Comparison of ENCODE assay signal across 12 mouse cellular contexts in the genomic region with DNA sequence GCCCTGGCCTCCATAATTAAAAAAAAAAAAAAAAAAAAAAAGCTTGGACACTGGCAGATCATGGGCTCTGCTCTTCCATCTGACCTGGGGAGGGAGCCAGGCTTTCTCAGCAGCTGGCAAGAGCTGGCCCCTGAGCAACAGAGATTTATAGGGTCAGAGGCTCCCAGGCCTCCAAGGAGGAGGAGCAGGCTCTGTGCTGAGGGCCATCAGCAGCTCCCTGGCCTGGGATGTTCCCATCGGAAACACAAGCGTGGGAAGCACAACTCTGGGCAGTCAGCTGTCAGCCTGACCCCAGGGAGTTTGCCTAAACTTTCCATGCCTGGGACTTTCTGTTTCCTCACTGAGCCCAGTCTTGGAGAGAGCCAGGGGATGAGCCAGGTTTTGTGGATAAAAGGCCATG. TPM values are rescaled to one million over a fixed set of nuclear protein-coding genes. Genes with fewer than 3 reads are reported as not detected.
DNase-seq lines count a peak whose midpoint lies in the region; ATAC-seq lines count a peak whose summit lies in the region.
"Had no signal": no experiment of that assay in that cellular context is flagged by ENCODE, and none has a peak within 500 bp of the region (broad histone marks: within the 10 kb centered on the region; RNA-seq: fewer than 3 reads in every experiment).

No protein-coding gene starts in this region.

- DNase-seq in adrenal gland, adult (ENCODE audit: inconsistent age in 2 of 2, low spot score in 1 of 2) = peak; percentile 51 to 80
- DNase-seq in adrenal gland, postnatal 4 days (ENCODE audit: low spot score in 2 of 2) = no peak
- peak; percentile 73 for DNase-seq in adrenal gland, postnatal 14 days
- peak; percentile 38 for DNase-seq in heart, postnatal 25 days (ENCODE audit: low spot score)
- DNase-seq in retina, postnatal 1 day = no peak
- DNase-seq in left cerebral cortex, postnatal 4 days = no peak

- H3K4me2 ChIP-seq in lung, embryonic 16.5 days (ENCODE audit: low read depth, low read length) = no peak overlapping the region
- H3K4me2 ChIP-seq in midbrain, embryonic 16.5 days (ENCODE audit: low read length) = no peak overlapping the region
- H3K4me2 ChIP-seq: hindbrain, embryonic 15.5 days; neural tube, embryonic 15.5 days had no signal

- no peak overlapping the region for H3K9ac ChIP-seq in lung, embryonic 16.5 days (ENCODE audit: low read length)
- H3K9ac ChIP-seq in midbrain, embryonic 16.5 days (ENCODE audit: low read depth, low read length) = no peak overlapping the region
- H3K9ac ChIP-seq: hindbrain, embryonic 15.5 days; neural tube, embryonic 15.5 days had no signal

- intact Hi-C loops in heart, postnatal 25 days (cut with DNase I) = no loop called here
- intact Hi-C loops in left cerebral cortex, postnatal 4 days (cut with DNase I) = no loop called here

- 33% methylated on average over 2 of the region's 2 CpGs for WGBS in lung, embryonic 16.5 days
- WGBS in midbrain, embryonic 16.5 days = 75% methylated on average over 2 of the region's 2 CpGs

- H3K36me3 ChIP-seq in lung, embryonic 16.5 days (ENCODE audit: control insufficient read depth, insufficient read depth, low read length) = no peaks in the 10 kb centered on the region
- no peaks in the 10 kb centered on the region for H3K36me3 ChIP-seq in midbrain, embryonic 16.5 days (ENCODE audit: control insufficient read depth, insufficient read depth, low read length)
- H3K36me3 ChIP-seq: hindbrain, embryonic 15.5 days; neural tube, embryonic 15.5 days had no signal

- no peaks in the 10 kb centered on the region for H3K9me3 ChIP-seq in lung, embryonic 16.5 days (ENCODE audit: control insufficient read depth, low read length)
- H3K9me3 ChIP-seq in midbrain, embryonic 16.5 days (replicated peaks; ENCODE audit: control insufficient read depth, low read length, poor library complexity, severe bottlenecking) = no peaks in the 10 kb centered on the region
- H3K9me3 ChIP-seq: hindbrain, embryonic 15.5 days; neural tube, embryonic 15.5 days had no signal

- ATAC-seq in lung, embryonic 16.5 days (ENCODE audit: low read depth) = peak; percentile 53; the same call in 1 of the 2 replicates
- ATAC-seq in midbrain, embryonic 16.5 days = no peak

- H3K27me3 ChIP-seq in lung, embryonic 16.5 days (ENCODE audit: control insufficient read depth, insufficient read depth, low read depth, low read length) = no peaks in the 10 kb centered on the region
- no peaks in the 10 kb centered on the region for H3K27me3 ChIP-seq in midbrain, embryonic 16.5 days (ENCODE audit: control insufficient read depth, insufficient read depth, low read depth, low read length)
- H3K27me3 ChIP-seq: hindbrain, embryonic 15.5 days; neural tube, embryonic 15.5 days had no signal

- H3K4me1 ChIP-seq in lung, embryonic 16.5 days (replicated peaks; ENCODE audit: control insufficient read depth, insufficient read depth, low read length) = peaks cover 5% of the 10 kb centered on the region
- no peaks in the 10 kb centered on the region for H3K4me1 ChIP-seq in midbrain, embryonic 16.5 days (ENCODE audit: control insufficient read depth, insufficient read depth, low read length)
- H3K4me1 ChIP-seq: hindbrain, embryonic 15.5 days; neural tube, embryonic 15.5 days had no signal

- no peak overlapping the region for H3K27ac ChIP-seq in lung, embryonic 16.5 days (ENCODE audit: low read length)
- no peak overlapping the region for H3K27ac ChIP-seq in midbrain, embryonic 16.5 days (ENCODE audit: low read length)
- H3K27ac ChIP-seq: hindbrain, embryonic 15.5 days; neural tube, embryonic 15.5 days had no signal

- no peak overlapping the region for H3K4me3 ChIP-seq in lung, embryonic 16.5 days (ENCODE audit: low read length)
- H3K4me3 ChIP-seq in midbrain, embryonic 16.5 days (ENCODE audit: low read depth, low read length) = no peak overlapping the region
- H3K4me3 ChIP-seq: hindbrain, embryonic 15.5 days; neural tube, embryonic 15.5 days had no signal

RNA-seq across cellular contexts. Expression of gene Myh11, which starts 32.3 kb away (rescaled TPM):
- 1 to 10 TPM; 8.3 TPM for total RNA-seq in adrenal gland, postnatal 4 days (2021)
- 7.6 and 21.4 TPM in 2 replicates for total RNA-seq in adrenal gland, postnatal 14 days (2021)
- 10 to 100 TPM; 19.5 to 30.0 TPM for total RNA-seq in heart, postnatal 25 days (2021)
- polyA plus RNA-seq in lung, embryonic 16.5 days (2015; fragmentation: Nextera tagmentation; extraction: Ambion mirVana) = 45.1 and 49.7 TPM in 2 replicates
- polyA plus RNA-seq in midbrain, embryonic 16.5 days (2015; fragmentation: Nextera tagmentation; extraction: Ambion mirVana) = 0.59 and 0.67 TPM in 2 replicates
- 1 to 10 TPM; 1.6 to 2.0 TPM for total RNA-seq in left cerebral cortex, postnatal 4 days (2021)
- total RNA-seq: megakaryocyte, adult 5-6 weeks; MEL had no signal

RNA-seq across cellular contexts. Expression of gene Fopnl, which starts 58.3 kb away (rescaled TPM):
- total RNA-seq in adrenal gland, postnatal 4 days (2021) = 10 to 100 TPM; 57.6 to 62.6 TPM
- total RNA-seq in adrenal gland, postnatal 14 days (2021) = 45.9 and 46.6 TPM in 2 replicates
- 10 to 100 TPM; 60.0 to 63.6 TPM for total RNA-seq in heart, postnatal 25 days (2021)
- polyA plus RNA-seq in lung, embryonic 16.5 days (2015; fragmentation: Nextera tagmentation; extraction: Ambion mirVana) = 159 TPM in 2 replicates
- 205 TPM in 2 replicates for polyA plus RNA-seq in midbrain, embryonic 16.5 days (2015; fragmentation: Nextera tagmentation; extraction: Ambion mirVana)
- total RNA-seq in left cerebral cortex, postnatal 4 days (2021) = 10 to 100 TPM; 56.9 to 58.6 TPM

Comparison
In these comparisons a context has a peak if more than half of its experiments do, and no peak if none do; other contexts are left out.
1. DNase-seq: peak in adrenal gland, adult (2 of 2), adrenal gland, postnatal 14 days (single experiment) and heart, postnatal 25 days (single experiment); none in adrenal gland, postnatal 4 days (0 of 2), retina, postnatal 1 day (single experiment) and left cerebral cortex, postnatal 4 days (single experiment).